Comparison of ENCODE assay signal across 17 mouse cellular contexts in the genomic region with DNA sequence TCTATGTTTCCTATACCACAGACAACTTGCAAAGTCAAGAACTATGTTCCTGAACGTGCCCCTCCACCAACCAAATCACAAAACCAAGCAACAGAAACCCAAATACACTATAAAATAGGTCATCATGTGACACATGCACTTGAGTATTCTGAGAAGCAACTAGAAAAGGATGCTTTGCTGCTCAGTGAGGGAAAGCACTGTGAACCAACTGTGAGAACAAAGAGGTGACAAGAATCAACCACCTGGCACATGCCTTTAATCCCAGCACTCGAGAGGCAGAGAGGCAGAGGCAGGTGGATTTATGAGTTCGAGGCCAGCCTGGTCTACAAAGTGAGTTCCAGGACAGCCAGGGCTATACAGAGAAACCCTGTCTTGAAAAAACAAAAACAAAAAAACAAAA.
"Had no signal": no experiment of that assay in that cellular context is flagged by ENCODE, and none has a peak within 500 bp of the region (broad histone marks: within the 10 kb centered on the region; RNA-seq: fewer than 3 reads in every experiment).

No protein-coding gene starts in this region.

- H3K9ac ChIP-seq: intestine, embryonic 15.5 days; limb, embryonic 12.5 days; limb, embryonic 15.5 days; liver, embryonic 14.5 days; lung, embryonic 15.5 days; stomach, embryonic 15.5 days had no signal

- H3K4me1 ChIP-seq: stomach, embryonic 15.5 days had no signal

- H3K27ac ChIP-seq: intestine, embryonic 15.5 days; limb, embryonic 12.5 days; limb, embryonic 15.5 days; liver, embryonic 14.5 days; lung, embryonic 15.5 days; stomach, embryonic 15.5 days had no signal

- H3K9me3 ChIP-seq: intestine, embryonic 15.5 days; limb, embryonic 12.5 days; limb, embryonic 15.5 days; lung, embryonic 15.5 days; stomach, embryonic 15.5 days had no signal

- H3K4me2 ChIP-seq: intestine, embryonic 15.5 days; limb, embryonic 12.5 days; limb, embryonic 15.5 days; lung, embryonic 15.5 days; midbrain, embryonic 11.5 days; stomach, embryonic 15.5 days had no signal

- DNase-seq: kidney, adult 11 months; kidney, adult 9 months; kidney, postnatal 14 days; kidney, postnatal 4 days; left cerebral cortex, postnatal 4 days; lung, adult 18-20 months; lung, postnatal 10 days; lung, postnatal 36 days; midbrain, embryonic 14.5 days; right cerebral cortex, postnatal 4 days had no signal

- H3K27me3 ChIP-seq: intestine, embryonic 15.5 days; limb, embryonic 12.5 days; limb, embryonic 15.5 days; lung, embryonic 15.5 days; stomach, embryonic 15.5 days had no signal

- H3K4me3 ChIP-seq: intestine, embryonic 15.5 days; limb, embryonic 12.5 days; limb, embryonic 15.5 days; lung, embryonic 15.5 days; stomach, embryonic 15.5 days had no signal

- ATAC-seq: intestine, embryonic 15.5 days had no signal

- H3K36me3 ChIP-seq: intestine, embryonic 15.5 days; lung, embryonic 15.5 days; stomach, embryonic 15.5 days had no signal
